Mouse (Mus musculus): ENCODE data around the gene Rnf225.

GRCm38 (mm10) chr7:12934808-12935207, 7.6 kb downstream of the Rnf225 start:
- TF ChIP-seq CTCF (IDR thresholded peaks at IDR 0.05; ENCODE audit: low read depth, low read length) (no peak), POLR2A (IDR thresholded peaks at IDR 0.05; ENCODE audit: extremely low read depth, insufficient read depth, low read length) (no peak)
